Mouse (Mus musculus) bone marrow macrophage, adult 2 months (primary cell): ENCODE measurements around the gene Ibtk.

ENCODE experiments used
- CTCF ChIP-seq: IDR thresholded peaks from 2 replicates; pipeline ENCODE4 v1.5.1; 2012; ENCODE audit warnings: low read depth, mild to moderate bottlenecking, low read length, moderate library complexity
- POLR2A ChIP-seq: IDR thresholded peaks from 2 replicates; pipeline ENCODE4 v1.6.1; 2012; ENCODE audit warnings: mild to moderate bottlenecking, low read depth, low read length, borderline replicate concordance

DNA sequence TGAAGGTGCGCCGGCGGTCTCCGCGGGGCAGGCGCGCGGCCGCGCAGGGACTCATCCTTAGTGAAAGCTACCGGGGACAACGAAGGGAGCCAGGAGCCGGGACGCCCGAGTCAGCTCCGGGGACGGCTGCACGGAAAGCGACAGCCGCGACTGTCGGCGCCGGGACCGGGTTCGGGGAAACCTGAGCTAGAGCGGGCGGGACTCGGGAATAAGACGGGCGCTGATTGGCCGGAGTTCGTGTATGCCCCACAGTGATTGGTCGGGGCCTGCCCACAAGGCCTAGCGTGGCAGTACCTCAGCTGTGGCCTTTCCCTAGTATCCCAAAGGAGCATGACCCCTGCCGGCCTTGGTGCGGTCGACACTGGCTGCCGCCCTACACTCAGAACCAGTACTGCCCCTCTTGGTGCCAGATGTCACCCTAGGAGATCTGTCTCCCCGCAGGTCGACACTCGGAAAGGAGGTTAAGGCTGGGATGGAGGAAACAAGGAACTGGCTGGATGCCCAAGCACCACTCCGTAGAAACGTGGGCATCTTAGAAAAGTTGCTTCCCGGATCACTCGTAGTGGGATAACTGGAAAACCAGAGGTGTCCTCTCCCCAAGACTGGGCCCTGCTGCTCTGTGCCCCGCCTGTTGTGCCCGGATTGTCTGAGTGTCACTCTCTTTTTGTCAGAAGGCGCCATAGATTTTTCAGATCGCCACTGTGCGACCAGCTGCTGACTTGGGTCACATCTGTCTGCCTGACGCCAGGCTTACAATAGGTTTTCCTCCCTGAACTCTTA is at the start of gene Ibtk:
- TF ChIP-seq POLR2A (peak; percentile 29; the same call in 1 of the 2 replicates), CTCF (no peak)
